Comparison of ENCODE assay signal across 15 mouse cellular contexts in the genomic region with DNA sequence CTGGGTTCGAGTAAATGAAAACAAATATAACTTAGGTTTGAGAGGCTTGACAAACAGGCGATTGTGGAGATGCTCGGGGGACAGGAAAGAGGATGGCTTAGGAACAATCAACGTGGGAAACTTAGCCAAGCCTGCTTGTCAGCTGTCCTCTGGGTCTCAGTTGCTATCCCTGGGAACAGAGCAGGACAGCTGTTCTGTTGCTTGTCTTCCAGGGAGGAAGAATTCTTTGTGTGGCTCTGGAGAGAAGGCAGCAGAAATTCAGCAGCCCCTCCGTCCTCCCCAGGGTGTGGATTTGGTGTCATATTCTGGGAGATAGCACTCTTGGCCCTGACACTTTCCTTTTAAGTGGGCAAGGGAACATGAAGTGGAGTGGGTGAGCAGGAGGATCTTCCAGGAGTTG.
"Had no signal": no experiment of that assay in that cellular context is flagged by ENCODE, and none has a peak within 500 bp of the region (broad histone marks: within the 10 kb centered on the region; RNA-seq: fewer than 3 reads in every experiment).

No protein-coding gene starts in this region.

- ATAC-seq: midbrain, embryonic 16.5 days had no signal

- H3K9ac ChIP-seq: lung, embryonic 14.5 days; midbrain, embryonic 12.5 days; neural tube, embryonic 12.5 days; stomach, embryonic 15.5 days had no signal

- DNase-seq: lung, adult 18-20 months; lung, embryonic 14.5 days; lung, postnatal 10 days; lung, postnatal 4 days; midbrain, embryonic 14.5 days; right cerebral cortex, postnatal 14 days; thymus, adult 2 months; thymus, postnatal 25 days; thymus, postnatal 4 days had no signal

- H3K36me3 ChIP-seq: midbrain, embryonic 10.5 days; midbrain, embryonic 12.5 days; neural tube, embryonic 12.5 days; stomach, embryonic 15.5 days had no signal

- H3K9me3 ChIP-seq: midbrain, embryonic 10.5 days; midbrain, embryonic 12.5 days; neural tube, embryonic 12.5 days; stomach, embryonic 15.5 days had no signal

- H3K4me1 ChIP-seq: neural tube, embryonic 12.5 days; stomach, embryonic 15.5 days had no signal

- H3K4me2 ChIP-seq: lung, embryonic 14.5 days; midbrain, embryonic 12.5 days; neural tube, embryonic 12.5 days; stomach, embryonic 15.5 days had no signal

- H3K4me3 ChIP-seq: midbrain, embryonic 10.5 days; midbrain, embryonic 12.5 days; neural tube, embryonic 12.5 days; stomach, embryonic 15.5 days had no signal

- H3K27ac ChIP-seq: midbrain, embryonic 10.5 days; midbrain, embryonic 12.5 days; neural tube, embryonic 12.5 days; stomach, embryonic 15.5 days; stomach, postnatal 0 days had no signal
